Mouse (Mus musculus): ENCODE data around the gene Crebbp. TPM values are rescaled to one million over a fixed set of nuclear protein-coding genes. Genes with fewer than 3 reads are reported as not detected.

Gene Crebbp
- polyA plus RNA-seq, 1 experiment from 2014 or later: 14.5 TPM

DNA sequence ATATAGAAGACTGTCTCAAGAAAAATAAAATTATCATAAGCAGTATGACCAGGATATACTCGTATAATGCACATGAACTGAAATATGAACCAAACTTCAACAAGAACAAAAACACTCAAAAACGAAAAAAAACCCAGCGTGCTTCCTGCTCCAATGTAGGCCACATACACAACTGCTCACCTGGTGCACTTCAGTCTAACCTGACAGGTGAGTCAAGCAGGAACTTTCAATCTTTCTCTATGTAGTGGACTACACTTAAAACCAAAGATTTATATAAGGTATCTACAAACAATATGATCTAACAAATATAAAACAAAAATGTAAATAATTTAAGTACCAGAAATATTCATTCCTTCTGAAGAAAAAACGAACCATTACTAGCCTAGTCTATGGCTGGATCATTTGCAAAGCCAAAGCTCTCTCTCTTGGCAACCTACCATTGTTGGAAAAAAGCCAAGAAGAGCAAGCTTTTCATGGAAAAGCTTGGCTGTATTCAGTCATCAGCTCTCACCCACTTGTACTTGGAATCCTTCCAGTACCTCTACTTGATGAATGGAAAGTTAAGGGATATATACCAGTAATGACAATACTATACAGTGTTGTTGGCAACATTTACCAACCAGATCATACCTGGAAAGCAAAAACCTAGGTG lies 53.4 kb downstream of the Crebbp start:
- DNase-seq (ENCODE audit: low read depth, low spot score) (peak; percentile 34), ATAC-seq (no peak)
- CTCF ChIA-PET: interaction anchor here (1.2 to 1.5 kb wide), 3 partner anchors 12 to 31 kb away, joined by 3 to 4 read pairs (median 3); no protein-coding TSS in a partner anchor
- H3K27me3 ChIP-seq: no peaks in the 10 kb centered on the region
- TF ChIP-seq CTCF (IDR thresholded peaks at IDR 0.05): no peak
- in situ Hi-C loops (cut with MboI; ENCODE audit: low pct_unique_long_range_greater_than_20kb): no loop called here
- POLR2A ChIA-PET: no interaction called here

GRCm38 (mm10) chr16:4153121-4153520 lies 60.7 kb downstream of the Crebbp start:
- ChIA-PET POLR2A (interaction anchor here (0.6 kb wide), 1 partner anchor 59 kb away, joined by 5 read pairs; no protein-coding TSS in a partner anchor), CTCF (interaction anchor here (1.8 kb wide), 1 partner anchor 10 kb away, joined by 7 read pairs; no protein-coding TSS in a partner anchor)
- in situ Hi-C loops (cut with MboI; ENCODE audit: low pct_unique_long_range_greater_than_20kb): no loop called here
- DNase-seq (ENCODE audit: low read depth, low spot score) (no peak), ATAC-seq (no peak)
- no peaks in the 10 kb centered on the region for H3K27me3 ChIP-seq
- TF ChIP-seq CTCF (IDR thresholded peaks at IDR 0.05): no peak

- CTCF ChIA-PET: interaction anchor here (1.5 kb wide), 1 partner anchor 12 kb away, joined by 4 read pairs; no protein-coding TSS in a partner anchor
- no peak for TF ChIP-seq CTCF (IDR thresholded peaks at IDR 0.05)
- H3K27me3 ChIP-seq: no peaks in the 10 kb centered on the region
- ATAC-seq (no peak), DNase-seq (ENCODE audit: low read depth, low spot score) (no peak)
- in situ Hi-C loops (cut with MboI; ENCODE audit: low pct_unique_long_range_greater_than_20kb): no loop called here
- POLR2A ChIA-PET: no interaction called here
These were observed 75.3 kb downstream of the Crebbp start for GRCm38 (mm10) chr16:4138541-4138940.

GRCm38 (mm10) chr16:4133754-4134153 lies 80.0 kb downstream of the Crebbp start:
- ChIA-PET POLR2A (no interaction called here), CTCF (interaction anchor here (1.1 to 1.2 kb wide), 2 partner anchors 9 to 28 kb away, joined by 3 to 4 read pairs; no protein-coding TSS in a partner anchor)
- in situ Hi-C loops (cut with MboI; ENCODE audit: low pct_unique_long_range_greater_than_20kb): no loop called here
- no peak for TF ChIP-seq CTCF (IDR thresholded peaks at IDR 0.05)
- ATAC-seq (no peak), DNase-seq (ENCODE audit: low read depth, low spot score) (no peak)
- no peaks in the 10 kb centered on the region for H3K27me3 ChIP-seq

DNA sequence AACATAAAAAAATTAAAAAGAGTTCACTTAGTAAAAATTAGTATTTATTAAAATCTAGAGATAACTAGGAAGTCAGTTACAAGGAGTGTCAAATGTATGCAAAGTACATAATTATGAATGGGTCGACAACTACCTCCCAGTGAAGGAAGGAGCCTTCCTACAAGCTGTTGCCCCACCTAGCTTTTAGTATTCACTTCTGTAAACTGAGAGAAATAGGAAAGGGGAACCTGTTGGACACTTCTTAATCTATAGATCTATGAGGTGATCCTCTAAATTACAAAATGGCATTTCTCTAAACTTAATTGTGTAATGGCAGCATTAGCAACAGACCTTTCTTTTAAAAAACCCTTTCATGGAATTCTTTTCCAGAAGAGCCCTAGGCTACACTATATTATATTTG lies 84.9 kb downstream of the Crebbp start:
- no peaks in the 10 kb centered on the region for H3K27me3 ChIP-seq
- no peak for TF ChIP-seq CTCF (IDR thresholded peaks at IDR 0.05)
- in situ Hi-C loops (cut with MboI; ENCODE audit: low pct_unique_long_range_greater_than_20kb): no loop called here
- ATAC-seq (no peak), DNase-seq (ENCODE audit: low read depth, low spot score) (no peak)
- ChIA-PET POLR2A (no interaction called here), CTCF (interaction anchor here (1.6 kb wide), 1 partner anchor 32 kb away, joined by 3 read pairs; no protein-coding TSS in a partner anchor)

GRCm38 (mm10) chr16:4117072-4117471 lies 96.7 kb downstream of the Crebbp start:
- in situ Hi-C loops (cut with MboI; ENCODE audit: low pct_unique_long_range_greater_than_20kb): no loop called here
- ATAC-seq (no peak), DNase-seq (ENCODE audit: low read depth, low spot score) (no peak)
- ChIA-PET POLR2A (interaction anchor here (0.6 to 0.7 kb wide), 2 partner anchors 8 to 23 kb away, joined by 3 to 4 read pairs; no protein-coding TSS in a partner anchor), CTCF (no interaction called here)
- TF ChIP-seq CTCF (IDR thresholded peaks at IDR 0.05): no peak
- H3K27me3 ChIP-seq: no peaks in the 10 kb centered on the region

- TF ChIP-seq CTCF (IDR thresholded peaks at IDR 0.05): no peak
These were observed 113.4 kb downstream of the Crebbp start for GRCm38 (mm10) chr16:4100374-4100773.

GRCm38 (mm10) chr16:4097521-4097920 lies 116.3 kb downstream of the Crebbp start:
- no peaks in the 10 kb centered on the region for H3K27me3 ChIP-seq
- POLR2A ChIA-PET: no interaction called here
- ATAC-seq (no peak), DNase-seq (ENCODE audit: low read depth, low spot score) (no peak)
- CTCF ChIA-PET: interaction anchor here (0.8 to 1.9 kb wide), 3 partner anchors 10 to 31 kb away, joined by 3 to 6 read pairs (median 3); no protein-coding TSS in a partner anchor
- in situ Hi-C loops (cut with MboI; ENCODE audit: low pct_unique_long_range_greater_than_20kb): no loop called here
- TF ChIP-seq CTCF (IDR thresholded peaks at IDR 0.05): no peak

More at GRCm38 (mm10) chr16:4100374-4100773, 113.4 kb downstream of the Crebbp start:
- ChIA-PET POLR2A (no interaction called here), CTCF (interaction anchor here (1.2 kb wide), 1 partner anchor 32 kb away, joined by 3 read pairs; no protein-coding TSS in a partner anchor)
- ATAC-seq: no peak
- H3K27me3 ChIP-seq: no peaks in the 10 kb centered on the region
- no peak for DNase-seq (ENCODE audit: low read depth, low spot score)
- in situ Hi-C loops (cut with MboI; ENCODE audit: low pct_unique_long_range_greater_than_20kb): no loop called here

- no peak for ATAC-seq
- in situ Hi-C loops (cut with MboI; ENCODE audit: low pct_unique_long_range_greater_than_20kb): no loop called here
- ChIA-PET POLR2A (no interaction called here), CTCF (interaction anchor here (0.9 to 1.9 kb wide), 2 partner anchors 10 to 32 kb away, joined by 3 to 6 read pairs; no protein-coding TSS in a partner anchor)
- no peaks in the 10 kb centered on the region for H3K27me3 ChIP-seq
- no peak for TF ChIP-seq CTCF (IDR thresholded peaks at IDR 0.05)
- no peak for DNase-seq (ENCODE audit: low read depth, low spot score)
These were observed 116.9 kb downstream of the Crebbp start for GRCm38 (mm10) chr16:4096898-4097297.

- ATAC-seq (no peak), DNase-seq (ENCODE audit: low read depth, low spot score) (no peak)
- CTCF ChIA-PET: interaction anchor here (1.9 to 2.4 kb wide), 2 partner anchors 11 to 16 kb away, joined by 6 to 9 read pairs; no protein-coding TSS in a partner anchor
- TF ChIP-seq CTCF (IDR thresholded peaks at IDR 0.05): no peak
- no peaks in the 10 kb centered on the region for H3K27me3 ChIP-seq
- in situ Hi-C loops (cut with MboI; ENCODE audit: low pct_unique_long_range_greater_than_20kb): no loop called here
- POLR2A ChIA-PET: no interaction called here
These were observed 117.7 kb downstream of the Crebbp start for GRCm38 (mm10) chr16:4096141-4096540.

DNA sequence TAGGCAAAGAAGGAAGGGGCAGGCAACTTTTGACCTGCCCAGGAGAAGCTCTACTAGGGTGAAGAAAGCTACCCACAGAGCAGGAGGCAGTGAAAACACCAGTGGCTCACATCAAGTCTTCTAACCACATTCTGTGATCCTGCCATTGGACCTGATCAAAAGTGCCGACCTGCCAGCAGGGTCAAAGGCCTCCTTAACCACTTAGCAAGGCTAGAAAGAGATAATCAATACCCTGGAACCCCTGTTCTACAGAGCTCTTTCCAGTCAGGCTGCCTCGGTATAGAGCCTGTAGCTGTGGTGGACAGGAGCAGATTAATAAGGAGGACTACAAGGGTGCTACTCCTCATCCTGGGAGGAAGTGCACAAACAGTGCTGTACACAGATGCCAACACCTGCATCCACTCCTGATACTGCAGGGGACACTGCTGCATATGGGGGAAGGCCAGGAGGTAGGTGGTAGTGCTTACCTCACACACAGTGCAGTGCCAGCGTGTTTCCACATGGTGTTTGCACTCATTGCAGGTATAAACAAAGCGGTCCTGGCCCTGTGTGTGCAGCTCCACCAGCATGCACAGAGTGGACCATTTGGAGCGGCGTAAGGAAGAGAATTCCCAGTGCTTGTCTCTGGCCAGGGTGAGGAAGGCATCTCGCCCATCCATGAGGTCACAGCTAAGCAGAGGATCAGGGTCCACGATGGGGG lies 126.4 kb downstream of the Crebbp start:
- in situ Hi-C loops (cut with MboI; ENCODE audit: low pct_unique_long_range_greater_than_20kb): no loop called here

More for the DNA sequence above, 126.4 kb downstream of the Crebbp start:
- ChIA-PET POLR2A (no interaction called here), CTCF (no interaction called here)
- ATAC-seq (no peak), DNase-seq (ENCODE audit: low read depth, low spot score) (no peak)
- H3K27me3 ChIP-seq: no peaks in the 10 kb centered on the region
- no peak for TF ChIP-seq CTCF (IDR thresholded peaks at IDR 0.05)
